Mouse (Mus musculus) embryonic facial prominence, embryonic 15.5 days (tissue): ENCODE results near the gene Adamtsl4. TPM values are rescaled to one million over a fixed set of nuclear protein-coding genes. Genes with fewer than 3 reads are reported as not detected.
"Not testable (repeated sequence)": the region's sequence is repeated elsewhere in the genome, so short reads cannot be mapped to it uniquely, and the experiment has no call there.

Source experiments
- ATAC-seq: fragments of 200-750 bp; cut with Nextera tagmentation; 2 replicates; pipeline ENCODE4 v1.8.0; 2017; ENCODE audit warnings: low read depth, moderate TSS enrichment; ENCODE audit not compliant: insufficient number of reproducible peaks, low FRiP score, low TSS enrichment
- H3K27ac ChIP-seq: fragments of 300-500 bp; sonication (generic); replicated peaks from 2 replicates; pipeline ENCODE4 v1.5.1; 2015; ENCODE audit warnings: mild to moderate bottlenecking, inconsistent platforms
- H3K27me3 ChIP-seq: fragments of 300-500 bp; sonication (generic); 2 replicates; pipeline ENCODE4 v1.6.1; 2015; ENCODE audit warnings: inconsistent platforms
- H3K36me3 ChIP-seq: fragments of 300-500 bp; sonication (generic); 2 replicates; pipeline ENCODE4 v1.6.1; 2015; ENCODE audit warnings: mild to moderate bottlenecking, inconsistent platforms
- H3K4me1 ChIP-seq: fragments of 300-500 bp; sonication (generic); 2 replicates; pipeline ENCODE4 v1.6.1; 2015; ENCODE audit warnings: inconsistent platforms
- H3K4me2 ChIP-seq: fragments of 300-500 bp; sonication (generic); replicated peaks from 2 replicates; pipeline ENCODE4 v1.6.1; 2015; ENCODE audit warnings: mild to moderate bottlenecking, inconsistent platforms
- H3K4me3 ChIP-seq: fragments of 300-500 bp; sonication (generic); replicated peaks from 2 replicates; pipeline ENCODE4 v1.5.1; 2015; ENCODE audit warnings: mild to moderate bottlenecking, inconsistent platforms
- H3K9ac ChIP-seq: fragments of 300-500 bp; sonication (generic); 2 replicates; pipeline ENCODE4 v1.6.1; 2015; ENCODE audit warnings: inconsistent platforms
- H3K9me3 ChIP-seq: fragments of 300-500 bp; sonication (generic); replicated peaks from 2 replicates; pipeline ENCODE4 v1.6.1; 2016; ENCODE audit warnings: inconsistent platforms
- WGBS: fragments of 180-500 bp; shearing (Covaris S2); methylation state at CpG from one replicate; pipeline ENCODE4 v1.1.7; 2015; 5-methylcytosine and 5-hydroxymethylcytosine counted together
- polyA plus RNA-seq: library from polyadenylated mRNA; unstranded; fragments of >200 nt; fragmentation: Nextera tagmentation; extraction: Ambion mirVana; gene quantifications from 2 replicates; pipeline ENCODE4 v1.2.1, GENCODE M21; 2015

Adamtsl4 gene
- polyA plus RNA-seq, 1 experiment from 2014 or later = 3.8 TPM

- no peak overlapping the region for H3K4me3 ChIP-seq
- peaks cover 12% of the 10 kb centered on the region; the same call in 1 of the 2 replicates for H3K36me3 ChIP-seq
- peak overlapping the region; percentile 95 for H3K27ac ChIP-seq
- peak overlapping the region; percentile 9; the same call in 1 of the 2 replicates for H3K4me2 ChIP-seq
- WGBS = 16% methylated on average over 8 of the region's 8 CpGs
- ATAC-seq = peak; percentile 21; the same call in 1 of the 2 replicates
- peaks cover 53% of the 10 kb centered on the region for H3K4me1 ChIP-seq
- H3K27me3 ChIP-seq = no peaks in the 10 kb centered on the region
- no peaks in the 10 kb centered on the region for H3K9me3 ChIP-seq
- H3K9ac ChIP-seq = no peak overlapping the region
These were observed 12.2 kb downstream of the Adamtsl4 start for GRCm38 (mm10) chr3:95675301-95676092.

- peaks cover 53% of the 10 kb centered on the region for H3K4me1 ChIP-seq
- H3K4me3 ChIP-seq = no peak overlapping the region
- no peak for ATAC-seq
These were observed 12.9 kb downstream of the Adamtsl4 start for GRCm38 (mm10) chr3:95674812-95675211.

GRCm38 (mm10) chr3:95674236-95674635 lies 13.5 kb downstream of the Adamtsl4 start:
- Histone ChIP-seq H3K4me3 (no peak overlapping the region), H3K9ac (no peak overlapping the region), H3K4me2 (peak overlapping the region; percentile 38), H3K36me3 (peaks cover 12% of the 10 kb centered on the region; the same call in 1 of the 2 replicates), H3K27ac (peak overlapping the region; percentile 95), H3K9me3 (no peaks in the 10 kb centered on the region), H3K4me1 (peaks cover 53% of the 10 kb centered on the region), H3K27me3 (no peaks in the 10 kb centered on the region)
- WGBS = 6% methylated on average over 2 of the region's 2 CpGs
- ATAC-seq = peak; percentile 57

More at GRCm38 (mm10) chr3:95674812-95675211, 12.9 kb downstream of the Adamtsl4 start:
- no peaks in the 10 kb centered on the region for H3K27me3 ChIP-seq
- no peaks in the 10 kb centered on the region for H3K9me3 ChIP-seq
- H3K4me2 ChIP-seq = peak overlapping the region; percentile 9; the same call in 1 of the 2 replicates
- no peak overlapping the region for H3K9ac ChIP-seq
- WGBS = 17% methylated on average over 6 of the region's 6 CpGs
- peak overlapping the region; percentile 95 for H3K27ac ChIP-seq
- peaks cover 12% of the 10 kb centered on the region; the same call in 1 of the 2 replicates for H3K36me3 ChIP-seq

- Histone ChIP-seq H3K27me3 (no peaks in the 10 kb centered on the region), H3K4me1 (peaks cover 53% of the 10 kb centered on the region), H3K36me3 (peaks cover 14% of the 10 kb centered on the region; the same call in 1 of the 2 replicates), H3K4me3 (peak overlapping the region; percentile 10; the same call in 1 of the 2 replicates), H3K9ac (no peak overlapping the region), H3K9me3 (no peaks in the 10 kb centered on the region), H3K4me2 (peak overlapping the region; percentile 38), H3K27ac (peak overlapping the region; percentile 95)
- no peak; the same call in 1 of the 2 replicates for ATAC-seq
- 11% methylated on average over 11 of the region's 11 CpGs for WGBS
These were observed 14.0 kb downstream of the Adamtsl4 start for GRCm38 (mm10) chr3:95673707-95674211.

- Histone ChIP-seq H3K27ac (peak overlapping the region; percentile 95), H3K9ac (no peak overlapping the region), H3K27me3 (no peaks in the 10 kb centered on the region), H3K4me1 (peaks cover 59% of the 10 kb centered on the region), H3K9me3 (no peaks in the 10 kb centered on the region), H3K4me3 (peak overlapping the region; percentile 10; the same call in 1 of the 2 replicates), H3K36me3 (peaks cover 17% of the 10 kb centered on the region; the same call in 1 of the 2 replicates), H3K4me2 (peak overlapping the region; percentile 38; the same call in 1 of the 2 replicates)
- no peak for ATAC-seq
- 21% methylated on average over 10 of the region's 10 CpGs for WGBS
These were observed 14.6 kb downstream of the Adamtsl4 start for GRCm38 (mm10) chr3:95672861-95673706.

GRCm38 (mm10) chr3:95672461-95672860 lies 15.3 kb downstream of the Adamtsl4 start:
- Histone ChIP-seq H3K9ac (no peak overlapping the region), H3K4me3 (no peak overlapping the region), H3K27me3 (no peaks in the 10 kb centered on the region), H3K36me3 (peaks cover 16% of the 10 kb centered on the region; the same call in 1 of the 2 replicates), H3K9me3 (no peaks in the 10 kb centered on the region), H3K4me2 (no peak overlapping the region), H3K27ac (peak overlapping the region; percentile 95), H3K4me1 (peaks cover 65% of the 10 kb centered on the region)
- ATAC-seq = no peak
- 29% methylated on average over 3 of the region's 3 CpGs for WGBS

- Histone ChIP-seq H3K27me3 (no peaks in the 10 kb centered on the region), H3K4me3 (no peak overlapping the region), H3K4me2 (no peak overlapping the region), H3K36me3 (peaks cover 16% of the 10 kb centered on the region; the same call in 1 of the 2 replicates), H3K9me3 (no peaks in the 10 kb centered on the region), H3K9ac (no peak overlapping the region), H3K27ac (no peak overlapping the region), H3K4me1 (peaks cover 64% of the 10 kb centered on the region)
- WGBS = 82% methylated on average over 5 of the region's 5 CpGs
- no peak for ATAC-seq
These were observed 16.5 kb downstream of the Adamtsl4 start for GRCm38 (mm10) chr3:95671201-95671600.

- WGBS = 96% methylated on average over 3 of the region's 3 CpGs
- ATAC-seq, H3K9me3 ChIP-seq, H3K4me3 ChIP-seq, H3K27me3 ChIP-seq, H3K9ac ChIP-seq, H3K27ac ChIP-seq, H3K4me2 ChIP-seq: not testable (repeated sequence)
- Histone ChIP-seq H3K4me1 (peaks cover 60% of the 10 kb centered on the region), H3K36me3 (peaks cover 20% of the 10 kb centered on the region; the same call in 1 of the 2 replicates)
These were observed 17.3 kb downstream of the Adamtsl4 start for GRCm38 (mm10) chr3:95670419-95670818.

GRCm38 (mm10) chr3:95669309-95669665 lies 18.4 kb downstream of the Adamtsl4 start:
- Histone ChIP-seq H3K9me3 (no peaks in the 10 kb centered on the region), H3K4me3 (no peak overlapping the region), H3K9ac (no peak overlapping the region), H3K27me3 (no peaks in the 10 kb centered on the region), H3K27ac (no peak overlapping the region), H3K36me3 (peaks cover 31% of the 10 kb centered on the region), H3K4me1 (peaks cover 52% of the 10 kb centered on the region), H3K4me2 (no peak overlapping the region)
- WGBS = 82% methylated on average over 3 of the region's 3 CpGs
- no peak for ATAC-seq

- H3K4me3 ChIP-seq = no peak overlapping the region
- 75% methylated on average over 7 of the region's 7 CpGs for WGBS
- H3K4me2 ChIP-seq = no peak overlapping the region
- H3K36me3 ChIP-seq = peaks cover 36% of the 10 kb centered on the region
- no peaks in the 10 kb centered on the region for H3K9me3 ChIP-seq
- H3K4me1 ChIP-seq = peaks cover 52% of the 10 kb centered on the region
- ATAC-seq = no peak
- no peak overlapping the region for H3K9ac ChIP-seq
- H3K27ac ChIP-seq = peak overlapping the region; percentile 84
- no peaks in the 10 kb centered on the region for H3K27me3 ChIP-seq
These were observed 19.0 kb downstream of the Adamtsl4 start for GRCm38 (mm10) chr3:95668589-95669308.
